Mouse (Mus musculus) lung, adult 2 months (tissue): ENCODE measurements around the gene Tmem38b.

Experiments
- CTCF ChIP-seq: fragments of 200-500 bp; IDR thresholded peaks from 2 replicates; pipeline ENCODE4 v1.5.1; 2011; ENCODE audit warnings: mild to moderate bottlenecking, low read length, control low read depth; ENCODE audit not compliant: insufficient read depth
- POLR2A ChIP-seq: fragments of 200-500 bp; IDR thresholded peaks from 2 replicates; pipeline ENCODE4 v1.6.1; 2011; ENCODE audit warnings: low read depth, mild to moderate bottlenecking, control low read depth, low read length, borderline replicate concordance; ENCODE audit errors: extremely low read depth

DNA sequence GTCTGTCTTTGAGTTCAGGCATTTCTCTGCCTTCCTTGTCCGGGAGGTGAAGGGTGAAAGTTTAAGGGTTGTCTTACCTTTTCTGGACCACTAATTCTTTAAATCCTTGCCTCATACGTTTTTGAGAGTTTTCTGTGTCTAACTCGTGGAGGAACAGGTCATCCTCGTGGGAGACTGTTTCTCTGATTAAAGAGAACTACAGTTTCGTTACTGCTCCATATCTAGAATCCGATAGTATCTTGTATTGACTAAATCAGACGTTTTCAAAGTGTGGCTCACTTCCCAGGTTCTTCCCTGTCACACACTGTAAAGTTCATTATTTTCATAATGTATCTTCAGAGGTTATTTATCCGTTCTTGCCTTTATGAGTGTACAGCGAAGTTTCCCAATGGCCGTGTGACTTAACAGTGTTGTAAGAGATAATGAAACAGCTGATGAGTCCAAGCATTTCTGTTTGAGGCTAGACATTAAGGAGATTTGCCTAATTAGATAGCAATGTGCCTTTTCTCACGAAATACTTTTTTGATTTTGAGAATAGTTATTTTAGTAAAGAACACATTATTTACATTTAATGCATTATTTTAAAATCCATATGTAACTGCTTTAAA lies 900 bp downstream of the Tmem38b start:
- no peak for TF ChIP-seq POLR2A
- TF ChIP-seq CTCF, result no peak
